Mouse (Mus musculus) Patski (cell line): ENCODE measurements around the gene Chil3. TPM values are rescaled to one million over a fixed set of nuclear protein-coding genes. Genes with fewer than 3 reads are reported as not detected.

ENCODE experiments used
- ATAC-seq: fragments of 100-300 bp; one replicate; pipeline ENCODE4 v1.8.0; 2021
- CTCF ChIA-PET: fragments of 350-600 bp; sonication (Branson Sonifier 250); formaldehyde crosslinking; loops from one replicate; lab custom pipeline; 2022; ENCODE audit warnings: inconsistent platforms; lab: Charles Lee
- POLR2A ChIA-PET: fragments of 350-600 bp; sonication (Branson Sonifier 250); formaldehyde crosslinking; loops from one replicate; lab custom pipeline; 2022; ENCODE audit warnings: antibody characterized with exemption, inconsistent platforms; lab: Charles Lee
- DNase-seq: peaks from one replicate; pipeline ENCODE4 v3.0.0-alpha.2; 2011; ENCODE audit warnings: low read depth, low spot score
- H3K27me3 ChIP-seq: fragments of 371-371 bp; one replicate; pipeline ENCODE4 v1.5.1; 2021
- CTCF ChIP-seq: fragments of 100-300 bp; IDR thresholded peaks from one replicate; pipeline ENCODE4 v1.5.1; 2021
- in situ Hi-C: fragments of 300-500 bp; cut with MboI; formaldehyde crosslinking; loops from 3 replicates; pipeline ENCODE4 v1.11.1; 2018; ENCODE audit warnings: low pct_unique_long_range_greater_than_20kb, mixed read lengths
- polyA plus RNA-seq: library from polyadenylated mRNA; unstranded; gene quantifications from one replicate; pipeline ENCODE4 v1.2.3, GENCODE M21; 2021

Gene Chil3
- polyA plus RNA-seq, 1 experiment from 2014 or later = not detected

DNA sequence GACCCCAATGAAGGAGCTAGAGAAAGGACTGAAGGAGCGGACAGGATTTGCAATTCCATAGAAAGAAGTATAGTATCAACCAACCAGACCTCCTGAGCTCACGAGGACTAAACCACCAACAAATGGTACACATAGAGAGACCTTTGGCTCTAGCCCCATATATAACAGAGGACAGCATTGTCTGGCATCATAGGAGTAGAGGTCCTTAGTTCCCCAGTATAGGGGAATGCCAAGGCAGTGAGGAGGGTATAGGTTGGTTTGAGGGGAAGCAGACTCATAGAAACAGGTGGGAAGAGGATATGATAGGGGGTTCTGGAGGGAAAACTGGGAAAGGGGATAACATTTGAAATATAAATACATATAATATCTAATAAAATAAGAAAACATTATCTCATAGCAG, 13.0 kb downstream of the Chil3 start:
- ChIA-PET POLR2A (no interaction called here), CTCF (no interaction called here)
- ATAC-seq = no peak
- no peak for TF ChIP-seq CTCF
- DNase-seq = no peak
- H3K27me3 ChIP-seq = peaks cover 4% of the 10 kb centered on the region
- in situ Hi-C loops = no loop called here

DNA sequence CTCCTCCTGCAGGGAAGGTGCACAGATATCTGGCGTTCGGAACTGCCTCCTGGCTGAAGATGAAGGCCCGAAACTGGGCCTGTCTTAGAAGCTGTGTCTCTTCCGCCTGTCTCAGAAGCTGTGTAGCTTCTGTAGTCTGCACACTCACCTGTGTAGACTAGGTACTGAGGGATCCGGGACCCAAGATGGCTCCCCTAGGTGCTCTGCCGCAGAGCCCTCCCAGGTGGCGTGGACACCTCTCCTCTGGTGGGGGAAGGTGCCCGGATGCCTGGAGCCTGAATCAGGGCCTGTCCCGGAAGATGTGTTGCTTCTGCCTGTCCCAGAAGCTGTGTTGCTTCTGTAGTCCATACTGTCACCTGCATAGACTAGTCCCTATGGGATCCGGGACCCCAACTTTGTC, 23.3 kb downstream of the Chil3 start:
- POLR2A ChIA-PET = no interaction called here
- CTCF ChIA-PET = no interaction called here
- in situ Hi-C loops = no loop called here
- ATAC-seq (no peak), DNase-seq (no peak)
- no peaks in the 10 kb centered on the region for H3K27me3 ChIP-seq
- no peak for TF ChIP-seq CTCF

DNA sequence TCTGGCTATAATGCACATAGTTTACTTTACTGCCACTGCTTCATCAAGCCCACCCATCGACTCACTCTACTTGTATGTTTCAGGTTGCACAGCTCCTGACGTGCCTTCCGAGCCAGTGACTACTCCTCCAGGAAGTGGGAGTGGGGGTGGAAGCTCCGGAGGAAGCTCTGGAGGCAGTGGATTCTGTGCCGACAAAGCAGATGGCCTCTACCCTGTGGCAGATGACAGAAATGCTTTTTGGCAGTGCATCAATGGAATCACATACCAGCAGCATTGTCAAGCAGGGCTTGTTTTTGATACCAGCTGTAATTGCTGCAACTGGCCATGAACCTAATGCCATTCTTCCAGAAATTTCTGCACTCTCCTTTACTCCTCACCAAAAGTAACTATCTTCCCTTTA, 35.7 kb downstream of the Chil3 start:
- ChIA-PET POLR2A (no interaction called here), CTCF (no interaction called here)
- DNase-seq (no peak), ATAC-seq (no peak)
- in situ Hi-C loops = no loop called here
- no peak for TF ChIP-seq CTCF
- H3K27me3 ChIP-seq = no peaks in the 10 kb centered on the region

DNA sequence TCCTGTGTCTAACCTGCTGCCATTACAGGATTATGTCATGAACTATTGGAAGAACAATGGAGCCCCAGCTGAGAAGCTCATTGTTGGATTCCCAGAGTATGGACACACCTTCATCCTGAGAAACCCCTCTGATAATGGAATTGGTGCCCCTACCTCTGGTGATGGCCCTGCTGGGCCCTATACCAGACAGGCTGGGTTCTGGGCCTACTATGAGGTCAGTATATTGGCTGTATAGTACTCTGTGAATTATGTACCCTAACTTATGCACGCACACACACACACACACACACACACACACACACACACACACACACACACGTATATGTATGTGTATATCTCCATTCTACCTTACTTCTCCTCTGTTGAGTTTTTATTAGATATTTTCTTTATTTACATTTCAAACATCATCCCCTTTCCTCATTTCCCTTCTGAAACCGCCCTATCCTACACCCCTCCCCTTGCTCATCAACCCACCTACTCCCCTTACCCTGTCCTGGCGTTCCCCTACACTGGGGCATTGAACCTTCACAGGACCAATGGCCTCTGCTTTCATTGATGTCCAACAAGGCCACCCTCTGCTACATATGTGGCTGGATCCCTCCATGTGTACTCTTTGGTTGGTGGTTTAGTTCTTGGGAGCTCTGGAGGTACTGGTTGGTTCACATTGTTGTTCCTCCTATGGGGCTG, 38.4 kb downstream of the Chil3 start:
- ATAC-seq (no peak), DNase-seq (no peak)
- TF ChIP-seq CTCF = no peak
- H3K27me3 ChIP-seq = no peaks in the 10 kb centered on the region
- CTCF ChIA-PET = interaction anchor here (1.9 kb wide), 1 partner anchor 9 kb away, joined by 5 read pairs; no protein-coding TSS in a partner anchor
- POLR2A ChIA-PET = no interaction called here
- in situ Hi-C loops = loop anchor here (5.0 kb wide), 1 partner anchor 178 kb away; no protein-coding TSS in a partner anchor

DNA sequence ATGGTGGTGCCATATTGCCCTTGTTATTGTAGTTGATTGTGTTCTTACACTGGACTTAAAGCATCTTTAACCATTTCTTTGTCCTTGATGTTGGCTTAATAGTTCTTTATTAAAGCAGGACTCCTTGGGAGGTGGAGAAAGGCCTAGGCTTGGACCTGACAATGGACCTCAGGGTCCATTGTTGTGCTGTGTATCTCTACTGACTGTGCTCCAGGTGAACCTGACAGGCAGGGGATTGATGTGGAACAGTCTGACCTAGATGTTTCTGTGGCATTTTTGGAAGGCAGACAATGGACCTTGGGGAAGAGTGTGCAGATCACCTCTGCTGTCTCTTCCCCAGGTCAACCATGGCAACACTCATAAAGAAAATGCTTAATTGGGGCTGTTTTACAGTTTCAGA, 40.4 kb downstream of the Chil3 start:
- in situ Hi-C loops = loop anchor here (5.0 kb wide), 1 partner anchor 180 kb away; no protein-coding TSS in a partner anchor
- DNase-seq (no peak), ATAC-seq (no peak)
- ChIA-PET CTCF (no interaction called here), POLR2A (no interaction called here)
- TF ChIP-seq CTCF = no peak
- no peaks in the 10 kb centered on the region for H3K27me3 ChIP-seq

DNA sequence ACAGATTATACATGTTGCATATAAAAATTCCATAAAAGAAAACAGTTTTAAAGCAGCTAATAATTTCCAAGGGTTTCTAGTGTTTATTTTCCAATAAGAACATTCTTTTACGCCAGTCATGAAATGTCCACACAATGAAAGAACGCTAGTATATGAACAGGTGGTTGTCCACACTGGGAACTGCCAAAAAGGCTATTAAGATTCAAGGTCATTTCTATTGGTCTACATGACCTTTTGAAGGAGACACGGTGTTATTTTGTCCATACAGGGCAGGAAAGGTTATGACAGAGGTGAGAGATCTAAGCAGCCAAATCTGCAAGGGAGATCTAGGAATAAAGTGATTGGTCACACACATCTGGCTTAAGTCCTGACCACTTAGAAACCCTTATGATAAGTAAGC, 54.4 kb downstream of the Chil3 start, which contains the start of gene Chia1:
Gene Chia1, plus strand, starts transcription at position 301 of the 400 bp plus-strand sequence.
- no peak for DNase-seq
- no peak for TF ChIP-seq CTCF
- POLR2A ChIA-PET = no interaction called here

More for the DNA sequence above, 54.4 kb downstream of the Chil3 start, which contains the start of gene Chia1:
- in situ Hi-C loops = no loop called here
- ATAC-seq = no peak
- H3K27me3 ChIP-seq = no peaks in the 10 kb centered on the region
- CTCF ChIA-PET = no interaction called here

Other genes with a start within 250 kb of the Chil3 start
- 0.09 TPM for gene I830077J02Rik, start 234.9 kb downstream of the Chil3 start, polyA plus RNA-seq
- gene Wdr77, start 208.2 kb downstream of the Chil3 start, polyA plus RNA-seq = 92.0 TPM
- gene Atp5f1, start 207.5 kb downstream of the Chil3 start, polyA plus RNA-seq = 723 TPM
- 1.9 TPM for gene Ovgp1, start 193.9 kb downstream of the Chil3 start, polyA plus RNA-seq
- not detected for gene Pifo, start 152.9 kb downstream of the Chil3 start, polyA plus RNA-seq
- not detected for gene Chil5, start 134.8 kb downstream of the Chil3 start, polyA plus RNA-seq
- not detected for gene Chia1, start 54.3 kb downstream of the Chil3 start, polyA plus RNA-seq
- not detected for gene Chil4, start 51.9 kb upstream of the Chil3 start, polyA plus RNA-seq
- gene Chil6, start 238.6 kb upstream of the Chil3 start, polyA plus RNA-seq = not detected